Mouse (Mus musculus) liver, embryonic 15.5 days (tissue): ENCODE measurements around the gene Olfr525. TPM values are rescaled to one million over a fixed set of nuclear protein-coding genes. Genes with fewer than 3 reads are reported as not detected.

Source experiments
- ATAC-seq: fragments of 200-750 bp; cut with Nextera tagmentation; 2 replicates; pipeline ENCODE4 v1.8.0; 2017; ENCODE audit warnings: moderate number of reproducible peaks, mild to moderate bottlenecking, moderate library complexity; ENCODE audit not compliant: insufficient read depth
- H3K27ac ChIP-seq: fragments of 300-500 bp; sonication (generic); replicated peaks from 2 replicates; pipeline ENCODE4 v1.5.1; 2015; ENCODE audit warnings: mild to moderate bottlenecking, inconsistent platforms
- H3K27me3 ChIP-seq: fragments of 300-500 bp; sonication (generic); 2 replicates; pipeline ENCODE4 v1.6.1; 2015; ENCODE audit warnings: mild to moderate bottlenecking, inconsistent platforms
- H3K36me3 ChIP-seq: fragments of 300-500 bp; sonication (generic); replicated peaks from 2 replicates; pipeline ENCODE4 v1.6.1; 2015; ENCODE audit warnings: moderate library complexity, mild to moderate bottlenecking, inconsistent platforms
- H3K4me1 ChIP-seq: fragments of 300-500 bp; sonication (generic); replicated peaks from 2 replicates; pipeline ENCODE4 v1.6.1; 2015; ENCODE audit warnings: inconsistent platforms
- H3K4me2 ChIP-seq: fragments of 300-500 bp; sonication (generic); 2 replicates; pipeline ENCODE4 v1.6.1; 2015; ENCODE audit warnings: moderate library complexity, mild to moderate bottlenecking, inconsistent platforms
- H3K4me3 ChIP-seq: fragments of 300-500 bp; sonication (generic); replicated peaks from 2 replicates; pipeline ENCODE4 v1.5.1; 2015; ENCODE audit warnings: mild to moderate bottlenecking, inconsistent platforms
- H3K9ac ChIP-seq: fragments of 300-500 bp; sonication (generic); 2 replicates; pipeline ENCODE4 v1.6.1; 2015; ENCODE audit warnings: moderate library complexity, mild to moderate bottlenecking, inconsistent platforms
- H3K9me3 ChIP-seq: fragments of 300-500 bp; sonication (generic); replicated peaks from 2 replicates; pipeline ENCODE4 v1.6.1; 2016; ENCODE audit warnings: inconsistent platforms
- WGBS: fragments of 180-500 bp; shearing (Covaris S2); methylation state at CpG from one replicate; pipeline ENCODE4 v1.1.7; 2015; ENCODE audit warnings: mixed read lengths; ENCODE audit not compliant: insufficient replicate concordance; 5-methylcytosine and 5-hydroxymethylcytosine counted together
- polyA plus RNA-seq: library from polyadenylated mRNA; unstranded; fragments of >200 nt; fragmentation: Nextera tagmentation; extraction: Ambion mirVana; gene quantifications from 2 replicates; pipeline ENCODE4 v1.2.1, GENCODE M21; 2015

Gene Olfr525
- polyA plus RNA-seq: not detected in 2 replicates

DNA sequence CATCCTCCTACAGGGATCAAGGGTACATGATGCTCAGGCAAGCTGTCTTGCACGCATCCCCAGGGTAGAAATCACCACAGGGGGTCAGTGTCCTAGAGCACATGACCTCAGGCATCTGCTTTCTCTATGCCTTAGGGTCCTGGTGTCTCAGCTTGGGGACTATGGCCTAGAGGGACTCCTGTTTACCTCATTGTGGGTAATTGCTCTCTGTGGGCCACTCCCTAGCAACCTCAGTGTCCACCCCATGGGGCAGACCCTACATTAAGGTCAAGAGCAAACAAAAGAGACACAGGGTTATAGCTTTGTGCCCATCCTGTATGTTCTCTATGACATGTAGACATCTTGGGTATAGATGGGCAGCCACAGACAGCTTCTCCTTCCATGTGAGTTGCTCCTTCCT lies at the start of gene Olfr525:
Olfr525 (plus strand) TSS at position 301 of the 400 bp plus-strand sequence.
- Histone ChIP-seq H3K36me3 (no peaks in the 10 kb centered on the region), H3K9me3 (no peaks in the 10 kb centered on the region), H3K27ac (no peak within 1 kb of the TSS), H3K27me3 (no peaks in the 10 kb centered on the region), H3K9ac (no peak within 1 kb of the TSS), H3K4me2 (no peak within 1 kb of the TSS), H3K4me3 (no peak within 1 kb of the TSS), H3K4me1 (no peaks in the 10 kb centered on the region)
- WGBS: 34% methylated on average over 1 of the region's 1 CpGs
- ATAC-seq: no peak

DNA sequence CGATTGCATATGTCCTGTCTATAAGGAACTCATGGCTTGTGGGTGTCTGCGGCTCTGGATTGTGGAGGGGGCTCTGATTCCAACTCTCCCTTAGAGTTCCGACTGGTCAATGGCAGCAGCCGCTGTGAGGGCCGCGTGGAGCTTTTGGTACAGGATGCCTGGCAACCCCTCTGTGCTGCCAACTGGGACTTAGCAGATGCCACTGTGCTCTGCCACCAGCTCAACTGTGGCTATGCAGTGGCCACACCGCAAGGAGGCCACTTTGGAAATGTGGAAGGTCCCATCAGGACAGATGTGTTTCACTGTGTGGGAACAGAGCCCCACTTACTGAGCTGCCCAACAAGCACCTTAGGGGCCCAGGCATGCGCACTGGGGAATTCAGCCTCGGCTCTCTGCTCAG lies 24.9 kb upstream of the Olfr525 start:
- H3K27ac ChIP-seq: no peak overlapping the region
- WGBS: 76% methylated on average over 9 of the region's 9 CpGs
- ATAC-seq: no peak
- H3K4me3 ChIP-seq: no peak overlapping the region
- H3K36me3 ChIP-seq: no peaks in the 10 kb centered on the region
- H3K4me1 ChIP-seq: no peaks in the 10 kb centered on the region
- no peak overlapping the region for H3K9ac ChIP-seq
- H3K9me3 ChIP-seq: no peaks in the 10 kb centered on the region
- no peak overlapping the region for H3K4me2 ChIP-seq
- no peaks in the 10 kb centered on the region for H3K27me3 ChIP-seq

DNA sequence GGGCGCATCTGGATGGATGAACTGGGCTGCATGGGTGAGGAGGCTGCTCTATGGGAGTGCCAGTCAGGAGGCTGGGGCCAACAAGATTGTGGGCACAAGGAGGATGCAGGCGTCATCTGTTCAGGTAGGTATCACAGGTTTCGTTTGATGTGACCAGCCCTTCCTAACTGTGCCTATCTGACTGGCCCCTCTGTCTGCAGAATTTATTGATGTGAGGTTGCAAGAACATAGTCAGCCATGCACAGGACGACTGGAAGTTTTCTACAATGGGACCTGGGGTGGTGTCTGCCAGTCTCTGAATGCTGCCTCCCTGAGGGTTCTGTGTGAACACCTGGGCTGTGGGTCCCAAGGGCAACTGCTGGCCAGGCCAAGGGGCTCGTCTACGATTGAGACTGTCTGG lies 23.8 kb upstream of the Olfr525 start:
- Histone ChIP-seq H3K4me2 (no peak overlapping the region), H3K36me3 (no peaks in the 10 kb centered on the region), H3K4me3 (no peak overlapping the region), H3K4me1 (no peaks in the 10 kb centered on the region), H3K27ac (no peak overlapping the region), H3K9ac (no peak overlapping the region), H3K27me3 (no peaks in the 10 kb centered on the region), H3K9me3 (no peaks in the 10 kb centered on the region)
- WGBS: 53% methylated on average over 6 of the region's 6 CpGs
- no peak for ATAC-seq

DNA sequence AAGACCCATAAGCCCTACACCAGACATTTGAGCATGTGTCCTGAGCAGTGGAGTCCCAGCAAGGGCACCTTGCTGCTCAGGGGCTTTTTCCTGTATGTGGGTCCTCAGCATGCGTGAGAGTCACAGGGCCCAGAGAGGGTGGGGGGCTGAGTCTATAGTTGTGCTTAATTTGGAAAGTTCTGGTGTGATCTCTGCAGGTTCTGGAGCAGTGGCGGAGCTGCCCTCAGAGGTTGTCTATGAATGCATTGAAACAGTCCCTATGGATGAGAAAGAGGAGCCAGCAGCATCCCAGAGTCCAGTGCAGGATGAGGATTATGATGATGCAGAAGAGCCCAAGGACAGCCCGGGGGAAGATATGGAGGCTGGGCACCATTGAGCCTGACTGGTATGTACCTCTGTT lies 21.2 kb upstream of the Olfr525 start:
- H3K4me3 ChIP-seq: no peak overlapping the region
- H3K27me3 ChIP-seq: no peaks in the 10 kb centered on the region
- H3K27ac ChIP-seq: no peak overlapping the region
- no peaks in the 10 kb centered on the region for H3K4me1 ChIP-seq
- 67% methylated on average over 3 of the region's 3 CpGs for WGBS
- no peaks in the 10 kb centered on the region for H3K9me3 ChIP-seq
- H3K4me2 ChIP-seq: no peak overlapping the region
- no peak for ATAC-seq
- H3K9ac ChIP-seq: no peak overlapping the region
- no peaks in the 10 kb centered on the region for H3K36me3 ChIP-seq

DNA sequence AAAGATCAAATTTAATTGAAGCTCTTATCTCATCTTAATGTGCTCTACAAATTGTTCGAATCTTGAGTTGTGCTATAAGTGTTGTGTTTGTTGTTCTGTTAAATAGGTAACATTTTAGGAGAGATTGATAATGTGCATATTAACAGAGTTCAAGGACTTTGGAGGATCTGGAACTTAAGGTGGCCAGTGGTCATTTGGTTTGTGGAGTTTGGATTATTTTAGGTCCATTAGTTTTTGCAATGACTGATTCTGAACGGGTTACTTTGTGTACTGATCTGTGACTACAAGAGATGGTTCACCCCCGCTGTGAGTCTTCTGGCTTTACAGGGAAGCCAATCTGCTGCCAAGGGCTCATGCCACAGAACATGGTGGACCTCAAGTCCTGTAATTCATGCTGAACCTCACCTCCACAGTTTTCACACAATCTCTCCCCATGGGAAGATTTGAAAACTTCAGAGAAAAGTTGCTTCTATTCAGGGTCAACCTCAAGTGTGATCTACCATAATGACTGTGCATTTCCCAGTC lies 735 bp upstream of the Olfr525 start:
- Histone ChIP-seq H3K36me3 (no peaks in the 10 kb centered on the region), H3K4me1 (no peaks in the 10 kb centered on the region), H3K4me3 (no peak overlapping the region), H3K9me3 (no peaks in the 10 kb centered on the region), H3K27ac (no peak overlapping the region), H3K27me3 (no peaks in the 10 kb centered on the region), H3K9ac (no peak overlapping the region), H3K4me2 (no peak overlapping the region)
- no peak for ATAC-seq
- WGBS: 66% methylated on average over 3 of the region's 3 CpGs

DNA sequence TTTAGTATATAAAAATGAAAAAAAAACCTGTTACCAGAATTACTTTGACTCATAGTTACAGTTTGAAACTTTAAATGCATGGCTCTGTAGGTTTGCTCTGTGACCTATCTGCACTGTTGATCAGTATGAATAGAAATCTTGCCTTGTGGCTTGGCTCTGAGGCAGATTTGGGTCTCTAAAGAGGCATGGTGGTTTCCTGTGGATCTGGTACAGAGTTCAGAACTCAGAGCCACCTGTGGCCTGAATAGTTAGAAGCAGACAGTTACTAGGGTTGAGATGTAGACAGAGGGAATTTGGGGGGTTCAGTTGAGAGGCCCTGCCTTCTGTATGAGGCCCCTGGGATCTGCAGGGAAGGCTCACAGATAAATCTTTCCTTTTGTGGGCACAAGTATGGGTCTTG lies 477 bp downstream of the Olfr525 start:
- Histone ChIP-seq H3K9ac (no peak overlapping the region), H3K4me3 (no peak overlapping the region), H3K27me3 (no peaks in the 10 kb centered on the region), H3K4me1 (no peaks in the 10 kb centered on the region), H3K36me3 (no peaks in the 10 kb centered on the region), H3K4me2 (no peak overlapping the region), H3K9me3 (no peaks in the 10 kb centered on the region), H3K27ac (no peak overlapping the region)
- ATAC-seq: no peak

DNA sequence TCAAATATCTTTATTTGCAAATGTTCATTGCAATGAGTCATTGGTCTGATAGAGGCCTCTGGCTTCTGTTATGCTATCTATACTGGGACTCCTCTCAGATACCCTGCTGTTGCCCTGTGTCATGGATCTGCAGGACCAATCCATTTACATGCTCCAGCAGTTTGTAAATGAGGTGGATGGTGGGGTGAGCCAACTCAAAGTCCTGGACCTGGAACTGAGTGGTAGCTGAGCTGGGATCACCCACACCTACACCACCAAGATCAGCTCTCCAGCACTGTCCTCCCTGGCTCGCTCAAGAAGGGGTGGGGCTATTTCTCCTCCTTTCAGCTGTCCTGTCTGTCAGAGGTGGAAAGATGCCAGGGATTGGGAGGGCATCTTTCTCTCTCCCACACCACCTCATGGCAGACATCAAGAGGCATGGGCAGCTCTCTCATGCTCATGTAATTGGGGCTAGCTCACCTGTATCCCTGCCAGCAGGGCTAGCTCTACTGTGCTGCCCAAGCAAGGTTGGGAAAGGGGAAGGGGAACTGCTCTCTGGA lies 9.2 kb downstream of the Olfr525 start:
- 14% methylated on average over 1 of the region's 1 CpGs for WGBS
- Histone ChIP-seq H3K9ac (no peak overlapping the region), H3K4me2 (no peak overlapping the region), H3K27me3 (no peaks in the 10 kb centered on the region), H3K9me3 (no peaks in the 10 kb centered on the region), H3K36me3 (no peaks in the 10 kb centered on the region), H3K27ac (no peak overlapping the region), H3K4me1 (no peaks in the 10 kb centered on the region), H3K4me3 (no peak overlapping the region)
- no peak for ATAC-seq

DNA sequence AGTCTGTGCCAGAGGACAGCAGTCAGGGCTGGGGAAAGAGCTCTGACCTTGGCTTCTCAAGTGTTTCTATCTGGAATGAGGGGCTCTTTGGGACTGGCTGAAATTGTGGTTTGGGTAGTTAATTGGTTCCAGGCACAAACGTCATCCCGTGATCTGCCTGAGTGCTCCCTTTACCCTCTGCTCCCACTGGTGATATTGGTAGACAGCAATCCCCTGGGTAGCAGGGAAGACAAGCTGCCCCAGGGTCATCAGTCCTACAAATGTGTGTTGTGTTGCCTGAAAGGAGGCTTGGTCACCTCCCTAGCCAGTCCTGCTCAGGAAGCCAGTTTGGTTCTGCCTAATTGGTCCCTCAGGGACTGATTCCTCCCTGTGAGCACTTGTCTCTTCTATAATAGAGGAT lies 13.1 kb downstream of the Olfr525 start, which contains the start of gene Olfr527:
Olfr527 (plus strand) TSS at position 301 of the 400 bp plus-strand sequence.
- Histone ChIP-seq H3K4me1 (no peaks in the 10 kb centered on the region), H3K4me3 (no peak within 1 kb of the TSS), H3K9me3 (no peaks in the 10 kb centered on the region), H3K4me2 (no peak within 1 kb of the TSS), H3K27me3 (no peaks in the 10 kb centered on the region), H3K27ac (no peak within 1 kb of the TSS), H3K36me3 (no peaks in the 10 kb centered on the region), H3K9ac (no peak within 1 kb of the TSS)
- whole genome bisulfite sequencing: 75% methylated on average over 2 of the region's 2 CpGs
- ATAC-seq: no peak

DNA sequence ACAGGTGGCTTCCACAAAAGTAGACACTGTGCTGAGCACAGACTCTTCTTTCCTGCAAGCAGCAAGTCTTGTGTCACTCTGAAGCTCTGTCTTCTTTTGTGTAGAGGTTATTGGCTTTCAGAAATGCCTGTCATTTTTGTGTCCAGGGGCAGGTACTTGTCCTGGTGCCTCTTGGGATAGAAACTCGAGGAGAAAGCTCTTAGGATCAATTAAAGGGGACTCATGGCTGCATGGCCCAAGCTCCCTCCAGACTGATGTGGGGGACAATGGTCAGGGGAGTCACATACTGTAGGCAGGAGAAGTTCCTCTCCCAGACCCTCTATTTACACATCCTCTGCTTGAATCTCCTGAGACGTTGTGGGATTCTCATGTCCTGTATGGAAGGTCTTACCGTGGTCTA lies 40.9 kb downstream of the Olfr525 start, which contains the start of gene Olfr60:
Olfr60 (minus strand) TSS at position 101 of the 400 bp plus-strand sequence.
- Histone ChIP-seq H3K4me3 (no peak within 1 kb of the TSS), H3K27me3 (no peaks in the 10 kb centered on the region), H3K4me1 (no peaks in the 10 kb centered on the region), H3K27ac (no peak within 1 kb of the TSS), H3K4me2 (no peak within 1 kb of the TSS), H3K9ac (no peak within 1 kb of the TSS), H3K9me3 (no peaks in the 10 kb centered on the region), H3K36me3 (no peaks in the 10 kb centered on the region)
- no peak for ATAC-seq
- WGBS: 33% methylated on average over 3 of the region's 3 CpGs

DNA sequence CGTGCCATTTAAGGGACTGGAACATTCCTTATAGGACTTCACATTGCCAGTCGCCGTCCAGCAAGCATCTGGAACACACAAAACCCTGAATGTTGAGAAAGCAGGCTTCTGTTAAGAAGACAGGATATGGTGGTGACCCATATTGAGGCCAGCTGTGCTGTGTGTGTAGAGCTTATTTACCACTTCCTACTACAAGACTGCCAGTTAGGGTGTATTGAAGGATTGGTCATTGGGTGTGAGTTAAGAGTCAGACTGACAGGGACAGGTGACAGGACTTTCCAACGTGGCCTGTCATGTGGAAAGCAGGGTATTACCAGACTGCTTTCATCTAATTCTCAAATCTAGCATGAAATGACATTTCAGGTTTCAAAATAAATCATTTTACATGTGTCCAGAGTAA lies 53.6 kb downstream of the Olfr525 start:
- no peak overlapping the region for H3K9ac ChIP-seq
- H3K4me2 ChIP-seq: no peak overlapping the region
- no peaks in the 10 kb centered on the region for H3K9me3 ChIP-seq
- H3K4me3 ChIP-seq: no peak overlapping the region
- WGBS: 35% methylated on average over 4 of the region's 4 CpGs
- no peak overlapping the region for H3K27ac ChIP-seq
- H3K36me3 ChIP-seq: no peaks in the 10 kb centered on the region
- ATAC-seq: no peak
- no peaks in the 10 kb centered on the region for H3K4me1 ChIP-seq
- no peaks in the 10 kb centered on the region for H3K27me3 ChIP-seq

DNA sequence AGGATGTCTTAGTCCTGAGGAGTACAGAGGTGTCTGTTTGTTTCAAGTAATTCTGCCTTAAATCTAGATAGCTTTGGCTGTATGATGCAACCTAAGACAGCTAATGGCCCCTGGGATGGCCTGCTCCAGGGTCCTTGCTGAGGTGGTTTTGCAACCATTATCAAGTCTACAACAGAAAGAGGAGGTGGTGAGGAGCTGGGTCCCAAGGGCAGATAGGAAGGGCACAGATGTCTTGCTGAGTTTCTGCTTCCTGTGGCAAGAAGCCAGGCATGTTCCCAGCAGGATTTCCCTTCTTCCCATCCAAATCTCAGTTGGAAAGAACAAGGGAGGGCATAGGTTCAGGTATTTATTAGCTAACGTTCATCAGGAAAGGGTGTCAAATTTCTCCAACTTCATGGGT lies 55.6 kb downstream of the Olfr525 start, which contains the start of gene Olfr530:
Olfr530 (minus strand) TSS at position 101 of the 400 bp plus-strand sequence.
- ATAC-seq: no peak
- Histone ChIP-seq H3K9me3 (no peaks in the 10 kb centered on the region), H3K36me3 (no peaks in the 10 kb centered on the region), H3K27ac (no peak within 1 kb of the TSS), H3K4me3 (no peak within 1 kb of the TSS), H3K4me1 (no peaks in the 10 kb centered on the region), H3K4me2 (no peak within 1 kb of the TSS), H3K9ac (no peak within 1 kb of the TSS), H3K27me3 (no peaks in the 10 kb centered on the region)
- whole genome bisulfite sequencing: 30% methylated on average over 1 of the region's 1 CpGs

DNA sequence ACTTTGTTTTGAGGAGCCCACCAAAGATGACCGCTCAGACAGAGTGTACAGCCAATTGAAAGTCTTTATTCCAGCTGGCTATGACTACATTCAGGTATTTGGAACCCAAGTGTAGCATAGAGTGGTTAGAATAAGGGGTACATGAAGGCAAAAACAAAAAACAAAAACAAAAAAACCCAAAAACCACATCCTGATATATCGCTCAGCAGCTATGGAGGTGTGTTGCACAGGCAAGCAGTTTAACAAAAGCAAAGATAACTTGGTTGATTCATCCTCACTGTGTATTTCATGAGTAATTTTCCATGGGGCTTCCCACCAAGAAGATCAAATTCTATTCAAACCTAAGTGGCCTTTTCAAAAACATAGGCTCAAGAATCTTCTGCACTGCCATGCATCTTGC lies 56.3 kb downstream of the Olfr525 start:
- 78% methylated on average over 2 of the region's 2 CpGs for WGBS
- H3K4me3 ChIP-seq: no peak overlapping the region
- H3K9ac ChIP-seq: no peak overlapping the region
- no peak overlapping the region for H3K4me2 ChIP-seq
- H3K4me1 ChIP-seq: no peaks in the 10 kb centered on the region
- no peaks in the 10 kb centered on the region for H3K9me3 ChIP-seq
- no peaks in the 10 kb centered on the region for H3K36me3 ChIP-seq
- no peaks in the 10 kb centered on the region for H3K27me3 ChIP-seq
- no peak overlapping the region for H3K27ac ChIP-seq
- ATAC-seq: no peak
